Mouse (Mus musculus) liver, adult 2 months (tissue): ENCODE results near the gene Ankrd11.

Experiments used
- CTCF ChIP-seq: fragments of 200-500 bp; IDR thresholded peaks from 2 replicates; pipeline ENCODE4 v1.5.1; 2011; ENCODE audit warnings: low read depth, low read length, control low read depth
- POLR2A ChIP-seq: fragments of 200-500 bp; IDR thresholded peaks from 2 replicates; pipeline ENCODE4 v1.6.1; 2011; ENCODE audit warnings: low read length, control low read depth; ENCODE audit not compliant: insufficient read depth; ENCODE audit errors: extremely low read depth

DNA sequence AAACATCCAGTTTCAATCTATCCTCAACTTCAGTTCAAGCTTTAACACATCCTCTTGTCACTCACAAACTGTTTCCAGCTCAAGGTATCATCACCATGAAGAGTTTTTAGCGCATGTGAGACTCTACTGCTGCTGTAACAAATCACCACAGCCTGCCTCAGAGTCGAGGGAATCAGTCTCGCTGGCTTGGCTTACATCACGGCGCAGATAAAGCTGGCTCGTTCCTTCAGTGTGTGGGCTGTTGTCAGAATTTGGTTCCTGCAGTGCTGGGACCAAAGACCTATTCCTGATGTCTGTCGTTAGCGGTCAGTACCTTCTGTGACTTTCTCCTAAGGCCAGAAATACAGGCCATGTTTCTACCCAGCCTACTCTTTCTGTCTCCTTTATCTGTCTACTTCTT, 144.9 kb downstream of the Ankrd11 start:
- no peak for TF ChIP-seq CTCF
- TF ChIP-seq POLR2A, result no peak
